Mouse (Mus musculus): ENCODE results near the gene Hlcs. TPM values are rescaled to one million over a fixed set of nuclear protein-coding genes. Genes with fewer than 3 reads are reported as not detected.
A peak's percentile ranks its signal among the peaks of the same experiment; 100 is the strongest.

Gene Hlcs
- polyA plus RNA-seq, 1 experiment from 2014 or later = 8.7 TPM

DNA sequence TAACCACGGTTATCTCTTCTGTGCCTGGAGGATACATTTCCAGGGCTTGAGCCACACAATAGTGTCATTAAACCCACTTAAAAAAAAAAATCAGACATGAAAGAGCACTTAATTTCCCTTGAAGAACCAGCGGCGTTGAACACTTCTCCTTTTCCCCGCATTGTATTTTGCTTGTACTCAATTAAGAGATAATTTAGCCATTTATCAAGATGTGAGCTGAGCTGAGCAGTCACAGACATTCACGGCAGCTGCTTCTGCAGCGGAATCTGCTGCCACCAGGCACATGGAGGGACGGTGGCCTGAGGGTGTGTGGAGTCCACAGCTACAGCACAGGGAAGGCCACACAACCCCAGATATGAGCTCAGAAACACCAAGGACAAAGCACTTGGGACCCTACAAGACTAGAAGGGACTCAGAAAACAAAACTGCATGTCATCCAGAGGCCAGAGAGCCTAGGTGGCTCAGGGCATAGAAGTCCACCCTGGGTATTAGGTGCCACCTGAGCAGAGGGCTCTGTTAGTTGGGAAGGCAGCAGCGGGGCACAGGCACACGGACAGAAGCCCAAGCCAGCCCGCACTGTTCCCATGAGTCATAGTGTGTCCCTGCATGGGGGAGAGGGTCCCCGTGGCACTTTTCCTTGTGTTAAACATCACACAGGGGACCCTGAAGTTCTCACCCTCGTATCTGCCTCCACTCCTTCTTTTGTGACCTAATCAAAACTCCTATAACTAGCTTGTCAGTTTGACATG, 133.1 kb downstream of the Hlcs start:
- no peak overlapping the region for H3K4me2 ChIP-seq
- WGBS = 39% methylated on average over 12 of the region's 12 CpGs
- H3K9ac ChIP-seq (replicated peaks) = no peak overlapping the region
- peaks cover 32% of the 10 kb centered on the region for H3K27me3 ChIP-seq (replicated peaks)
- peaks cover 18% of the 10 kb centered on the region for H3K4me1 ChIP-seq
- H3K36me3 ChIP-seq = no peaks in the 10 kb centered on the region
- H3K4me3 ChIP-seq (replicated peaks) = no peak overlapping the region
- no peak overlapping the region for H3K27ac ChIP-seq (replicated peaks)
- H3K9me3 ChIP-seq (replicated peaks) = no peaks in the 10 kb centered on the region
- ATAC-seq (ENCODE audit: low FRiP score) = no peak

DNA sequence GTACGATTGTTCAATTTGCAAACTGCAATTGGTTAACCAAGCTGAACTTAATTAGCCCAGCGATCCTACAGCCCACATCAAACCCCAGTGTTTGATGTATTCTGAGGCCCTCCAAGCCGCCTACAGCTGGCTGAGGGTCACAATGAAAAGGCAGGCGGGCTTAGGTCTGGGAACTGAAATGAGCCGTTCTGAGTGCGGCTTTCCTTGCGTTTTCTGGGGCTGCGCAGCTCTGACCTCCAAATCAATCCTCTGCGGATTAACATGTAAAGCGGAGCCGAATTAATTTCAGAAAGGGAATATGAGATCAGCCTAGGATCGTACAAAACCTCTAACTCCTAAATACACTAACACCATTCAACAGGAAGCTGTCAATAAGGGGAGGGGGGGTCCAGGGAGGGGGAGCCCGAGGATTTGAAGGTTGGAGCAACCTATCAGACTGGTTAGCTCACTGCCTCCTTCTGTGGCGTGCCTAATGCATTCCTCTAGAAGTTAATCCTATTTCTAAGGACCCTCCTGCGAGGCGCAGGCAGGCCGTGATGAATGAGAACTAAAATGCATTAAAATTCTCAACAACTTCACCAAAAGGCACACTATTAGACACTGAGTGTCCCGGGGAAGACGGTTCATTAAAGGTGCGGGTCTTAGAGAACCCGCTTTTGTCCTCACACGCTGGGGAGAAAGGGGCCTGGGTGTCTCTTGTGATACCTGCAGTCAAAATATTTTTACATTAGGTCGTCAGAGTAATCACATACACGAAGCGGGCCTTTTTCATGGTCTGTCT, 133.8 kb downstream of the Hlcs start:
- Histone ChIP-seq H3K9ac (replicated peaks) (no peak overlapping the region), H3K27ac (replicated peaks) (no peak overlapping the region), H3K36me3 (no peaks in the 10 kb centered on the region), H3K9me3 (replicated peaks) (no peaks in the 10 kb centered on the region), H3K4me3 (replicated peaks) (no peak overlapping the region), H3K27me3 (replicated peaks) (peaks cover 32% of the 10 kb centered on the region), H3K4me2 (peak overlapping the region; percentile 14; the same call in 1 of the 2 replicates), H3K4me1 (peaks cover 18% of the 10 kb centered on the region)
- ATAC-seq (ENCODE audit: low FRiP score) = no peak
- WGBS = 11% methylated on average over 25 of the region's 25 CpGs

GRCm38 (mm10) chr16:94178441-94179220, 134.7 kb downstream of the Hlcs start:
- Histone ChIP-seq H3K4me2 (no peak overlapping the region), H3K9ac (replicated peaks) (no peak overlapping the region), H3K4me1 (peaks cover 18% of the 10 kb centered on the region), H3K4me3 (replicated peaks) (no peak overlapping the region), H3K36me3 (no peaks in the 10 kb centered on the region), H3K27ac (replicated peaks) (no peak overlapping the region), H3K27me3 (replicated peaks) (peaks cover 31% of the 10 kb centered on the region), H3K9me3 (replicated peaks) (no peaks in the 10 kb centered on the region)
- no peak for ATAC-seq (ENCODE audit: low FRiP score)
- 55% methylated on average over 16 of the region's 16 CpGs for WGBS

DNA sequence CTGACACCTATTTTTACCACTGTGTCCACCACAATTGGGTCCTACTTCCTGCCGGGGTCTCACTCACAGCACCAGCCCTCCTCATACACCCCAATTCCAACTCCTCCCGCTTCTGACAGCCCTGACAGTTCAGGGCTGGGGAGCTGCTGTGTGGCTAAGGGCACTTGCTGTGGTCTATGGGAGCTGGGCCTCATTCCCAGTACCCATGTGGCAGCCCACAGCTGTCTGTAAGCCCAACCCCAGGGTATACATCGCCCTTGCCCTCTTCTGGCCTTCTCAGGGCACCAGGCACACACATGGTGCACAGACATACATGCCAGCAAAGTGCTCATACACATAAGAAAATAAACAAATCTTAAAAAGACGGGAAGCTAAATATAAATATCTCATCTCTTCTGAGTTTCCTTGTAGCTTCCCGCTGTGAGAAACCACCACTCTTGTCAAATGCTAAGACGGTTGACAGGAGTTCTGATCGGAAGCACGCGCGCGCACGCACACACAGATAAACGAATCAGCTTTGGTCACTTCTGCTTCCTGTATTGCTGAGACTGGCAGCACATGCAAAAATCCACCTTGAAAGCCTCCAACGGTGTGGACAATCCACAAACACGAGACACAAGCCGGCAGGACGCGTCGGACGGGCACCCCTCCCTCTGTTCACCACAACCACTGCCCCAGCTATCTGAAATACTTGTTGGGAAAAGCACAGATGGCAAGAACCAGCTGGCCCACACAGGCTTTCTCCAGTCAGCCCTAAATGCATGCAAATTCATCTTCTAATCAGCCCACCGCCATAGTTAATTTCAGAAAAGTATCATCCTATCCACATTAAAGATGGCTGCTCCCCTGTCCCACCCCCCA, 136.1 kb downstream of the Hlcs start:
- Histone ChIP-seq H3K36me3 (no peaks in the 10 kb centered on the region), H3K9ac (replicated peaks) (no peak overlapping the region), H3K27me3 (replicated peaks) (peaks cover 20% of the 10 kb centered on the region), H3K9me3 (replicated peaks) (no peaks in the 10 kb centered on the region), H3K4me1 (peaks cover 18% of the 10 kb centered on the region), H3K27ac (replicated peaks) (no peak overlapping the region), H3K4me3 (replicated peaks) (no peak overlapping the region), H3K4me2 (no peak overlapping the region)
- no peak for ATAC-seq (ENCODE audit: low FRiP score)
- 84% methylated on average over 21 of the region's 21 CpGs for WGBS

- Histone ChIP-seq H3K27me3 (replicated peaks) (peaks cover 15% of the 10 kb centered on the region), H3K27ac (replicated peaks) (no peak overlapping the region), H3K9me3 (replicated peaks) (no peaks in the 10 kb centered on the region), H3K4me3 (replicated peaks) (no peak overlapping the region), H3K4me2 (no peak overlapping the region), H3K4me1 (peaks cover 16% of the 10 kb centered on the region), H3K36me3 (no peaks in the 10 kb centered on the region), H3K9ac (replicated peaks) (no peak overlapping the region)
- 87% methylated on average over 7 of the region's 7 CpGs for WGBS
- no peak for ATAC-seq (ENCODE audit: low FRiP score)
Observed at GRCm38 (mm10) chr16:94175366-94175986, 137.9 kb downstream of the Hlcs start.

DNA sequence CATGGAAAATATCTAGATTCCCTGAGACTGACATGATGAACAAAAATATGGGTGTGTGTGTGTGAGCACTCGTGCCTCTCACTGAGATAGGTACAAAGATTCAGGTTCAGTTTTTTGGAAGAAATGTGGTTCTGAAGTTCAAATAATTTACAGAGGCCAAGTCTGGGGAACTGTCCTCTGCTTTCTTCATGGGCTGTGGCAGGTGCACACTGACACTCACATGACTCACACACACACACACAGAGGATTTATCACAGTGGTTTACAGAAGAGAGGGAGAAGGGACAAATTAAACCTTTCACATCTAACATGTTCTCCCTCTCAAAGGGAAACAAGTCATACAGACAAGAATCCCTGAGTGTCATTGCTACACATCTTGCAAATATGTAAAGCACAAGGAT, 140.0 kb downstream of the Hlcs start:
- Histone ChIP-seq H3K4me1 (no peaks in the 10 kb centered on the region), H3K9ac (replicated peaks) (no peak overlapping the region), H3K27ac (replicated peaks) (no peak overlapping the region), H3K27me3 (replicated peaks) (peaks cover 12% of the 10 kb centered on the region), H3K36me3 (no peaks in the 10 kb centered on the region), H3K4me2 (no peak overlapping the region), H3K4me3 (replicated peaks) (no peak overlapping the region), H3K9me3 (replicated peaks) (no peaks in the 10 kb centered on the region)
- WGBS = 74% methylated on average over 1 of the region's 1 CpGs
- no peak for ATAC-seq (ENCODE audit: low FRiP score)

DNA sequence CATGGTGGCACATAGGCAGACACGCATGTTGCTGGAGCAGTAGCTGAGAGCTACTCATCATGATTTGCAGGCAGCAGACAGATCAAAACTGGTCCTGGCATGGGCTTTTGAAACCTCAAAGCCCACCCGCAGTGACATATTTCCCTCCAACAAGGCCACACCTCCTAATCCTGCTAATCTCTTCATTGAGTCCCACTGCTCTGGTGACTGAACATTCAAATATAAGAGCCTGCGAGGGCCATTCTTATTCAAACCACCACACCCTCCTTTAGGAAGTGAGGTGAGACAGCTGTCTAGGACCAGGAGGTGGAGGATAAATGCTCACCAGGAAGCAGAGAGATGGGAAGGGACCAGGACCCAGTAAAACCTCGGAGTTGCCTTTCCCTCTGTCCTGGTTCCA, 143.2 kb downstream of the Hlcs start:
- 64% methylated on average over 4 of the region's 4 CpGs for WGBS
- Histone ChIP-seq H3K9ac (replicated peaks) (no peak overlapping the region), H3K27ac (replicated peaks) (no peak overlapping the region), H3K27me3 (replicated peaks) (no peaks in the 10 kb centered on the region; the same call in 1 of the 2 replicates), H3K36me3 (no peaks in the 10 kb centered on the region), H3K9me3 (replicated peaks) (no peaks in the 10 kb centered on the region), H3K4me3 (replicated peaks) (no peak overlapping the region), H3K4me1 (0 out of 2 replicates have a peak, but pooled peaks cover under 1% of the 10 kb centered on the region), H3K4me2 (no peak overlapping the region)
- ATAC-seq (ENCODE audit: low FRiP score) = no peak

GRCm38 (mm10) chr16:94168655-94169545, 144.5 kb downstream of the Hlcs start:
- H3K27me3 ChIP-seq (replicated peaks) = no peaks in the 10 kb centered on the region; the same call in 1 of the 2 replicates
- H3K9ac ChIP-seq (replicated peaks) = no peak overlapping the region
- no peak overlapping the region for H3K27ac ChIP-seq (replicated peaks)
- no peak for ATAC-seq (ENCODE audit: low FRiP score)
- no peak overlapping the region for H3K4me2 ChIP-seq
- H3K4me3 ChIP-seq (replicated peaks) = no peak overlapping the region
- H3K9me3 ChIP-seq (replicated peaks) = no peaks in the 10 kb centered on the region
- peaks cover 13% of the 10 kb centered on the region; the same call in 1 of the 2 replicates for H3K4me1 ChIP-seq
- no peaks in the 10 kb centered on the region for H3K36me3 ChIP-seq
- 93% methylated on average over 16 of the region's 16 CpGs for WGBS

DNA sequence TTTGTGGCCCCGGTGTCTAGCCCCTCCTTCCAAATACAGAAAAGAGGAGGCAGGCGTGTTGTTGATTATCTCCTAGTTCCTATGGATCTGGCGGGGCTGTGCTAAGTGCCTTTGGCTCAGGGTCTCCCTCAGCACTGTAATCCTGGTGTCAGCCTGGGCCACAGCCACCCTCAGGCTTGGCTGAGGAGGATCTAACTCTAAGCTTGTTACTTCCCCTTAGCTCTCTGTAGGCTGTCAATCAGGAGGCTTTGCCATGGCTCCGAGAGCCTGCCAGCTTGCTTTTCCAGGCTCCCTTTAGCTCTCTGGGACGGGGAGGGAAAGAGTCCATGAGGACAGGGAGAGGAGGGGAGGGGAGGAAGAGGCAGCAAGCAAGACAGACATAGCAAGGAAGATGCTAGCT, 148.4 kb downstream of the Hlcs start:
- H3K4me1 ChIP-seq = peaks cover 13% of the 10 kb centered on the region; the same call in 1 of the 2 replicates
- H3K9me3 ChIP-seq (replicated peaks) = no peaks in the 10 kb centered on the region
- WGBS = 46% methylated on average over 5 of the region's 5 CpGs
- no peak for ATAC-seq (ENCODE audit: low FRiP score)
- H3K9ac ChIP-seq (replicated peaks) = no peak overlapping the region
- H3K4me2 ChIP-seq = no peak overlapping the region
- no peak overlapping the region for H3K4me3 ChIP-seq (replicated peaks)
- no peak overlapping the region for H3K27ac ChIP-seq (replicated peaks)
- peaks cover 10% of the 10 kb centered on the region; the same call in 1 of the 2 replicates for H3K27me3 ChIP-seq (replicated peaks)
- no peaks in the 10 kb centered on the region for H3K36me3 ChIP-seq

DNA sequence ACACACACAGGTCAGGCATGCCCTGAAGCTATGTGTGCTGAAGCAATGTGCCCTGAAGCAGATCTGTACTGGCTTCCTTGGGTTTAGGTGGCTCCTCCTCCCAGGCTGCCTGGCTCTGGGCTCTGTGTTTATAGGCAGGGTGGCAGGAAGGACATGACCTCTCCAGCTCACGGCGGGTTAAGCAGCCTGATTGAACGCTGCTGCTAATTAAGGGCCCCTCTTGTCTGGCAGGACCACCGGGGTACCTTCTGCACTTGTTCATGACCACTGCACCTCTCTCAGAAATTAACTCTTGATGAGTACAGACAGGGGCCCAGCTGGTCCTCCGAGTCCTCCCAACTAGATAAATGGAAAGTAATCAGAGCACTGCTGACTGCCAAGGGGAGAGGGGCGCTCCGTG, 149.1 kb downstream of the Hlcs start:
- peaks cover 11% of the 10 kb centered on the region; the same call in 1 of the 2 replicates for H3K27me3 ChIP-seq (replicated peaks)
- H3K9me3 ChIP-seq (replicated peaks) = no peaks in the 10 kb centered on the region
- peaks cover 13% of the 10 kb centered on the region; the same call in 1 of the 2 replicates for H3K4me1 ChIP-seq
- H3K9ac ChIP-seq (replicated peaks) = no peak overlapping the region
- no peaks in the 10 kb centered on the region for H3K36me3 ChIP-seq
- 9% methylated on average over 7 of the region's 7 CpGs for WGBS
- no peak overlapping the region for H3K4me2 ChIP-seq
- no peak overlapping the region for H3K4me3 ChIP-seq (replicated peaks)
- no peak overlapping the region for H3K27ac ChIP-seq (replicated peaks)
- ATAC-seq (ENCODE audit: low FRiP score) = no peak

All from neural tube, embryonic 15.5 days (tissue).